Mouse (Mus musculus) G1E (cell line): ENCODE measurements at regions not wholly inside any gene's neighbourhood (a gene's known extent, or its start where the extent isn't known, plus 50 kb on each side); places are given as distances from the start of the nearest gene placed in this dataset.

Source experiments
- CTCF ChIP-seq: IDR thresholded peaks from 2 replicates; pipeline ENCODE4 v1.5.1; 2012; ENCODE audit warnings: low read depth, low read length, inconsistent platforms, mixed read lengths
- POLR2AphosphoS5 ChIP-seq: IDR thresholded peaks from 2 replicates; pipeline ENCODE4 v1.6.1; 2012; ENCODE audit warnings: low read depth, low read length, inconsistent platforms; ENCODE audit not compliant: insufficient replicate concordance

DNA sequence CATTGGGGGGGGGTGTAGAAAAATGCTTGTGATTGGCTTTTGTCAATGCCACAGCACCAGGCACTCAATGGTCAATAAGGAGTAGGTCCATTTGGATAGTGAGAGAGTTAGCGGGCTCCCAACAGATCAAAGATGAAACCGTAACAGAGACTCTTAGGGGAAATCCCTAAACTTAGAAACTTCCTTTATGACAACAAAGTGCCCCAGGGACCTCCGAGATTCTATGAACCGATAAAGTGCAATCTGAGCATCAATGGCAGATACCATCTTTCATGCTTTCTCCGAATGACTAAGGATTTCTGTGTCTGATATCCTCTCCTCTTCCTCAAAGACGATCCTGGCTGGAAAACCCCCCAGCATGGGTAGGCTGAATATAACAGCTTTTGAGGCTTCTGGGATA, 70.7 kb upstream of the Prdx6 start:
- TF ChIP-seq CTCF (no peak), POLR2AphosphoS5 (no peak)
